Mouse (Mus musculus) embryo, embryonic 11.5 days (tissue): ENCODE results near the gene Krt27.

Experiments
- DNase-seq: peaks from one replicate; pipeline ENCODE4 v3.0.0-alpha.2; 2012; ENCODE audit warnings: low read depth, low spot score

Gene Krt27

GRCm38 (mm10) chr11:99351004-99351403, at the start of gene Krt27:
Gene Krt27, minus strand, starts transcription at chr11:99351104.
- DNase-seq, result no peak

DNA sequence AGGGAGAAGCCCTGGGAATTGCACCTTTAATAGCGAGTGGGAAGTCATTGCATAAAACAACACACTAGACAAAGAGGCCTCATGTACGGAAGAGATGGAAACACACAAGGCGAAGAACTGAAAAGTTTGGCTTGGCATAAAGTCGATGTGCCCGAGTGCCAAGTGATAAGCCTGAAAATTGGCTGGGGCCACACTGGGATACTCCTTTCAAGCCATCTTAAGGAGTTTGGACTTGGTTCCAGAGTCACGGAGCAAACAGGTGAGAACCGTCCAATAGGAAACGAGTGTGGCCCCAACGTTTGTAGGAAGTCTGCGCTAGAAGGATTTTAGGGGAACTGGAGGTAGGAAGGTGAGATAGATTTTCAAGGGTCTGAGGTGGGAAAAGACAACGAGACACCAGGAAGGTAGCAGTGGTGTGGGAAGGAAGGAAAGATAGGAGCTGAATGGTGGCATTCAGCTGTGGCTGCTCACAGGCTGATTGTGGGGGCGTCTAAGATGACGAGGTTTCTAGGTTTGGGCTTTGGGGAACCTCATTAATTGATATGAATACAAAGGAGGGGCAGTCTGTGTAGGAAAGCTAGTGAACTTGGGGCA, 49.1 kb upstream of the Krt27 start:
- DNase-seq, result no peak

- DNase-seq, result no peak
These were observed 47.9 kb upstream of the Krt27 start for GRCm38 (mm10) chr11:99398832-99399231.

DNA sequence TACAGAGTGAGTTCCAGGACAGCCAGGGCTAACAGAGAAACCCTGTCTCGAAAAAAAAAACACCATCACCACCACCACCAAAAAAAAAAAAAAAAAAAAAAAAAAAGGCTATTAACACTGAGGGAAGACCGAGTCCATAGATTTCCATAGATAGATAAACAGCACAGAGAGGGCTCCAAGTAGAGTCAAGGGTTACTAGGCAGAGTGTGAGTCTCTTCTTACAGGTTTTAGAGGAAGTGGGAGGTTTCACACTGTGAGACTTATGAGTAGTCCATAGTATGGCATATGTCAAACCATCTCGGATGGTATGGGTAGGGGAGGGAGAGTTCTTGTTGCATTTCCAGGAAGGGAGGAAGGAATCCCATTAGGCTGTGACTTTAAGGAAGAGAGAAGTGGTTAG, 47.2 kb upstream of the Krt27 start:
- no peak for DNase-seq

GRCm38 (mm10) chr11:99396661-99397060, 45.8 kb upstream of the Krt27 start:
- DNase-seq, result no peak

GRCm38 (mm10) chr11:99396034-99396433, 45.1 kb upstream of the Krt27 start:
- no peak for DNase-seq

- DNase-seq, result no peak
These were observed 41.6 kb upstream of the Krt27 start for GRCm38 (mm10) chr11:99392492-99392891.

- no peak for DNase-seq
These were observed 40.5 kb upstream of the Krt27 start for GRCm38 (mm10) chr11:99391375-99391774.

GRCm38 (mm10) chr11:99390866-99391265, 40.0 kb upstream of the Krt27 start:
- no peak for DNase-seq

DNA sequence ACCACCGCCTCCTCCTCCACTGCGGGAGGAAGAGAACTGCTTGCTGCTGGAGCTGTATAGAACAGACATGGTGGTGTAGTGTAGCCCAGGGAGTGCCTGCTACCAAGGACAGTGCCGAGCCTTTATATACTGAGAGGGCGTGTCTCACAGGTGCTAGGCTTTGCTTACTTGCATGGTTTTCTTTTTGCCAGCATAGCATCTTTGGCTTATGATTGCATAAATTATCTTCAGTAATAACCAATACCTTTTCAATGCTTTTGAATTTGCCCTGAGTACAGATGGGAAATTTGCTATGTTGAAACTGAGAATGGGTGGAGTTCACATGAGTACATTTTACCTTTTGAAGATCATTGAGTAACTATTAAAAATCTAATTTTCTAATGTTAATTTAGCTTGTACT, 38.4 kb upstream of the Krt27 start, which contains the start of gene Krt10:
Krt10 (minus strand) TSS at position 101 of the 400 bp plus-strand sequence.
- DNase-seq, result no peak

DNA sequence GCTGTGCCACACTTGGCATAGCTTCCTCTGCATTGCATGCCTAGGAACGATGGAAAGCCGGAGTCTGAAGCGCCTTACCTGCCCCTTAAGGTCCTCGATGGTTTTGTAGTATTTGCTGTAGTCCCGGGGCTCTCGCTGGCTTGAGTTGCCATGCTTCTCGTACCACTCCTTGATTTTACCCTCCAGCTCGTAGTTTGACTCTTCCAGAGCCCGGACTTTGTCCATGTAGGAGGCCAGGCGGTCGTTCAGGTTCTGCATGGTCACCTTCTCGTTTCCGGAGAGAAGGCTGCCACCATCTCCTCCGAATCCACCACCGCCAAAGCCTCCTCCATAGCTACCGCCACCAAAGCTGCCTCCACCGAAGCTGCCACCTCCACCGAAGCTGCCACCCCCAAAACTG, 37.8 kb upstream of the Krt27 start:
- DNase-seq, result no peak

GRCm38 (mm10) chr11:99385813-99386721, 35.2 kb upstream of the Krt27 start:
- DNase-seq, result peak; percentile 53

DNA sequence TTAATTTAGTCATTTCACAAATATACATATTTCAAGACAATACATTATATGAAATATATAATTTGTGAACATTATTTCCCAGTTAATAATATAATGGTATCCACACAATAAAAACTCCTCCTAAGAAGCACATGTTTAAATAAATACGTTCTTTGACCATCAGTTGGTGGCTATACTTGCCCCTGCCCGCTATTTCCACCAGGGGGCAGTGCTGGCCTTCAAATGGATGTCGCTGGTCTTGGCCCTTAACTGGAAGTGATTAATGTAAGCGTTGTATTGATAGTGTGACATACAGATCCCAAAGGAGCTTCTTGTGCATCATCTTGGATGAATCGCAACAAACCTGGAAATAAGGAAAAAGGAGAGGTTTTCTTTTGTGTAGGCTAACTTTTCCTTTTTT, 28.7 kb upstream of the Krt27 start:
- DNase-seq, result peak; percentile 57

DNA sequence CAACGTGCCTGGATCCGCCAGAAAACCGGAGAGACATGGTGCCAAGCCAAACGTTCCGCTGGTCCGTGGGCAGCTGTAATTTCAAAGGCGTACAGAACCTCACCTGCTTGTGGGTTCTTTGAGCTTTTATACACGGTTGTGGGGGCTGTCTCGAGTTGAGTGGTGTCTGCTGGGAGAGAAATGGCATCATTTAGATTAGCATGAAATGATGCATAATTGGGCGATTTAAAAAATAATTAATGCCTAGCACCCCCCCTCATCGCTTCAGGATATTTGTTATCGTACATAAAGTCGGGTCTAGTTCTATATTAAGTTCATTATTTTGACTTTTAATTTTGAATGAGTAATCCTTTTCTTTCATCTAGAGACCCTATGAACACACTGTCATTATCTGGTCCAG, 23.9 kb upstream of the Krt27 start, which contains the start of gene Krt28:
Krt28 (minus strand) TSS at position 101 of the 400 bp plus-strand sequence.
- DNase-seq, result no peak

DNA sequence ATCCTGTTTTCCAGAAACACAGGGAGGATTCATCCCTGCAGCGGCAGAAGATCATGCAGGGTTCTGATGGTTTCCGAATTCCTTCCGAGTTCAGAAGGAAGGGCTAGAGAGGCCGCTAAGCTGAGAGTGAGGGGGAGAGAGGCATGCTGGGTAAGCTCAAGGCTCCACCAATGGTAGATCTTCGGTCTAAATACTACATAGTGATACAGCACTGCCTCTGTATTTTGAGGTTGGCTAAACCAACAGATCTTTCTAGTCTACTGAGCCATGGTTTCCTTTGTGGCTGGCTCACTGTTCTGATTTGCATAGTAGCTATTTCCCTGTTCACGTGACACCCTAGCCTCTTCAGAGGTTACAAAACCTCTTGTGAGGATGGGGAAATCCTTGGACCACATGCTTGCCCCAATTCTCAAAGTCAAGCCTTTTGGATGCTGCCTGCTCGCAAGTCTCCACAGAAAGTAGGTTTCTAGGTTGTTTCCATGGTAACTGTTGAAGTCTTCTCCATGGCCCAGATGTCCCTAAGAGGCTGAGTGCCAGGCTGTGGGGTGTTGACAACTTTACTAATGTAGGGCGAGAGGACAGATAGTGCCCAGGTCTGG, 19.0 kb upstream of the Krt27 start:
- no peak for DNase-seq

GRCm38 (mm10) chr11:99369229-99369628, 18.3 kb upstream of the Krt27 start:
- DNase-seq, result no peak

DNA sequence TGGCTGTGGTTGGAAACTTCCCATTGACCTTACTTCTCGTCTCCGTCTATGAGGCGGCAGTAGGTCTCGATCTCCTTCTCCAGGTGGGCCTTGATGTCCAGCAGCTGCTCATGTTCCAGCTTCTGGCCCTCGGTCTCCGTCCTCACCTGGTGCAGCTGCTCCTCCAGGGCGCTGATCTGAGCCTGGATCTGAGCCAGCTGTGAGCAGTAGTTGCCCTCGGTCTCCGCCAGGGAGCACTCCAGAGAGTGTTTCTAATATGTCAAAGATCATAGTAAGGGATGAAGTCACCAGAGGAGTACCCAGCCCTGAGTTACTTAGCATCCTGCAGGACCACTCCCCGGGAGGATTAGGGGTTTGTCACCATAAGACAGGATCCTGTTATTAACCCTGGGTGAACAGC, 15.9 kb upstream of the Krt27 start:
- no peak for DNase-seq

DNA sequence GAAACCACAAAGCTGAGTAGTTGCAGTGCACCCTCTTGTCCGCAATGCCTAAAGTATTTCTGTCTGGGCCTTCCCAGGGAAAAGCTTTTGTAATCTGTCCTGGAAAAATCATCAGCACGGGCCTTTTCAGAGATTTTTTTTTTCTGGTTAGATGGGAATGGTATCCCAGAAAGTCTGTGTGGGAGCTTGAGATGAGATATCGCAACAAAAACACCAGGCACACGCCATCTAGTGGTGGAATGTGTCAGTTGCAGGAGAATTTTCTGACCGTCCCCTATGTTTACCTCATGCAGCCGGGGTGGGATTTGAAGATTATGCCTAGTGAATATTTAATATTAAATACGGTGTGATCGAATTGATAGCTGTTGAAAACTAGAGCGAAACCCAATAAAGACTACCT, 13.5 kb upstream of the Krt27 start:
- peak; percentile 14 for DNase-seq

DNA sequence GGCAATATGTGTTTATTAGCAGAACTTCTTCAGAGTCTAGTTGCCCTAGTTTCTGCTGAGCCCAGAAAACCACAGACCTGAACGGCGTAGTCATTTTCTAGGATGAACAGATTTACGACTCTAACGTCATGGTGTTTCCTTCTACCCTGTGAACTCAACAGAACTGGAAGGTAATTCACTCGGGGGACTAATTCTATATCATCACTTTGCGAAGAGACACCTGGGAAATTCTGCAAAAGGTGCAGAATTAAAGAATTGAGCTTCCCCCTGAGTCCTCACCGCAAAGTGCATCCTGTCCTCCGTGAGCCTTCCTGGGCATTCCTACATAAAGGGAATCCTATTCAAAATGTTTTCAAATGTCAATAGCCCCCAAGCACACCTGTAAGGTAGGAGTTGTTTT, 10.5 kb upstream of the Krt27 start:
- no peak for DNase-seq

DNA sequence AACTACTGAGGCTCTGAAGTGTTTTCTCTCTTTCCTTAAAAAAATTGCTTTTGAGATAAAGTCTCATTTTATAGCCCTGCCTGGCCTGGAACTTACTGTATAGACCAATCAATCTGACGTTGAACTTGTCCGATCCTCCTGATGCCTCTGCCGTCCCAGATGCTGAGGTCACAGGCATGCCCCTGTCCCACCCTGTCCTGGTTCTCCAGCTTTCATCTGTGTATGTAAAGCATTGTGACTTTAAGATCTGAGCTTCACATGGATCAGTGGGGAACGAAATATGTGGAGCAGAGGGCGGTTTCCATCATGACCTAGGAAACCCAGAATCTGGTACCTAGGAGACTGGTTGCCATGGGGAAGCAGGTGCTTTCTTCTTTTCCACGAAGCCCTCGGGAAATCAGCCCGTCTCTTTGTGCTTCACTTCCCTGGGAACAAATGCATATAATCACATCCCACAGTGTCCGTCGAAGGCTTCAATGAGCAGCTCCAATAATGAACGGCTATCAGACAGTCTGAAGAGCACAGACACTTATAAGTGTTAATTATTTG, 11.5 kb downstream of the Krt27 start:
- no peak for DNase-seq

DNA sequence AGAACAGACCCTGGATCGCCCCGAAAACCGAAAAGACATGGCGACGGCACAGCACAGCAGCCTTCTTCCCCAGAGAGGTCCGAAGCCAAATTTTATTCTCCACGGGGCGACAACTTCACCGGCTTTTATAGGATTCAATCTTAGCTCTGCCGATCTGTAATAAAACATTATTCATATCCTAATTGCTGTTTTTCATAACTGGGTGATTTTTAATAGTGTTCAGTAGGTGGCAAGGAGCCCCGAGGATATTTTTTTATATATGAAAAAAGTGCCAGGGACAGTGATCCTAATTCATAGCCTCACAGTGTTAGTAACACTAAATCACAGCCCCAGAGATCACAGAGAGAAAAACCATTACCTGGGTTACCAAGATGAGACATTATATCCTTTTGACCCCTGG, 13.0 kb downstream of the Krt27 start, which contains the start of gene Krt26:
Krt26 (minus strand) TSS at position 101 of the 400 bp plus-strand sequence.
- DNase-seq, result no peak

GRCm38 (mm10) chr11:99333426-99333825, 17.5 kb downstream of the Krt27 start:
- DNase-seq, result no peak
